Mouse (Mus musculus): Measurements from ENCODE around the gene Psmb11. TPM values are rescaled to one million over a fixed set of nuclear protein-coding genes. Genes with fewer than 3 reads are reported as not detected.

The Psmb11 gene
- total RNA-seq, 1 experiment, result not detected

GRCm38 (mm10) chr14:54646455-54646854, 25.2 kb downstream of the Psmb11 start:
- in situ Hi-C loops (cut with MboI; ENCODE audit: low sequenced_read_pairs in 2 of 2, unreplicated experiment in 2 of 2), result loop anchor here in 1 of 2 experiments (25.0 kb wide), 1 partner anchor 584 kb away; no protein-coding TSS in a partner anchor
- H3K36me3 ChIP-seq (ENCODE audit: control insufficient read depth, insufficient read depth, low read length, poor library complexity, severe bottlenecking), result peaks cover 78% of the 10 kb centered on the region
- H3K9me3 ChIP-seq (ENCODE audit: control insufficient read depth, insufficient read depth, low read depth, low read length), result no peaks in the 10 kb centered on the region
- peaks cover 2 to 19% of the 10 kb centered on the region in 2 experiments; a peak in 3 of 4 replicates for H3K4me1 ChIP-seq (ENCODE audit: control insufficient read depth in 2 of 2, insufficient read depth in 2 of 2, low read length in 2 of 2, poor library complexity in 1 of 2)
- no peak for DNase-seq (ENCODE audit: low read depth, low spot score)
- no peak overlapping the region for H3K27ac ChIP-seq (ENCODE audit: insufficient read depth, low read depth, low read length, poor library complexity, severe bottlenecking)
- TF ChIP-seq CHD2 (IDR thresholded peaks at IDR 0.05; ENCODE audit: low read depth, low read length) (no peak), MAFK (IDR thresholded peaks at IDR 0.05; ENCODE audit: insufficient read depth, low read depth, low read length) (no peak), HCFC1 (IDR thresholded peaks at IDR 0.05; ENCODE audit: borderline replicate concordance, insufficient read depth, low read length) (no peak), ZC3H11A (IDR thresholded peaks at IDR 0.05; ENCODE audit: borderline replicate concordance, low read depth, low read length) (no peak), ZNF384 (IDR thresholded peaks at IDR 0.05; ENCODE audit: low read depth, low read length) (no peak)
- H3K4me3 ChIP-seq (ENCODE audit: insufficient read depth in 1 of 2, low read depth in 1 of 2, low read length in 2 of 2, poor library complexity in 1 of 2, severe bottlenecking in 1 of 2), result no peak overlapping the region
- H3K9ac ChIP-seq (ENCODE audit: insufficient read depth, low read depth, low read length, poor library complexity, severe bottlenecking), result no peak overlapping the region

GRCm38 (mm10) chr14:54646898-54647636, 25.8 kb downstream of the Psmb11 start:
- Histone ChIP-seq H3K27ac (ENCODE audit: insufficient read depth, low read depth, low read length, poor library complexity, severe bottlenecking) (no peak overlapping the region), H3K4me3 (ENCODE audit: insufficient read depth in 1 of 2, low read depth in 1 of 2, low read length in 2 of 2, poor library complexity in 1 of 2, severe bottlenecking in 1 of 2) (no peak overlapping the region), H3K9me3 (ENCODE audit: control insufficient read depth, insufficient read depth, low read depth, low read length) (no peaks in the 10 kb centered on the region), H3K4me1 (ENCODE audit: control insufficient read depth in 2 of 2, insufficient read depth in 2 of 2, low read length in 2 of 2, poor library complexity in 1 of 2) (peaks cover 2 to 19% of the 10 kb centered on the region in 2 experiments; a peak in 3 of 4 replicates), H3K9ac (ENCODE audit: insufficient read depth, low read depth, low read length, poor library complexity, severe bottlenecking) (no peak overlapping the region), H3K36me3 (ENCODE audit: control insufficient read depth, insufficient read depth, low read length, poor library complexity, severe bottlenecking) (peaks cover 80% of the 10 kb centered on the region)
- TF ChIP-seq MAFK (IDR thresholded peaks at IDR 0.05; ENCODE audit: insufficient read depth, low read depth, low read length) (no peak), HCFC1 (IDR thresholded peaks at IDR 0.05; ENCODE audit: borderline replicate concordance, insufficient read depth, low read length) (no peak), ZNF384 (IDR thresholded peaks at IDR 0.05; ENCODE audit: low read depth, low read length) (no peak), ZC3H11A (IDR thresholded peaks at IDR 0.05; ENCODE audit: borderline replicate concordance, low read depth, low read length) (no peak), CHD2 (IDR thresholded peaks at IDR 0.05; ENCODE audit: low read depth, low read length) (no peak)
- in situ Hi-C loops (cut with MboI; ENCODE audit: low sequenced_read_pairs in 2 of 2, unreplicated experiment in 2 of 2), result loop anchor here in 1 of 2 experiments (25.0 kb wide), 1 partner anchor 585 kb away; no protein-coding TSS in a partner anchor
- DNase-seq (ENCODE audit: low read depth, low spot score), result no peak

GRCm38 (mm10) chr14:54647900-54648299, 26.7 kb downstream of the Psmb11 start:
- no peak overlapping the region for H3K9ac ChIP-seq (ENCODE audit: insufficient read depth, low read depth, low read length, poor library complexity, severe bottlenecking)
- peaks cover 73% of the 10 kb centered on the region for H3K36me3 ChIP-seq (ENCODE audit: control insufficient read depth, insufficient read depth, low read length, poor library complexity, severe bottlenecking)
- no peak overlapping the region for H3K27ac ChIP-seq (ENCODE audit: insufficient read depth, low read depth, low read length, poor library complexity, severe bottlenecking)
- TF ChIP-seq ZC3H11A (IDR thresholded peaks at IDR 0.05; ENCODE audit: borderline replicate concordance, low read depth, low read length) (no peak), ZNF384 (IDR thresholded peaks at IDR 0.05; ENCODE audit: low read depth, low read length) (no peak), HCFC1 (IDR thresholded peaks at IDR 0.05; ENCODE audit: borderline replicate concordance, insufficient read depth, low read length) (no peak), MAFK (IDR thresholded peaks at IDR 0.05; ENCODE audit: insufficient read depth, low read depth, low read length) (no peak), CHD2 (IDR thresholded peaks at IDR 0.05; ENCODE audit: low read depth, low read length) (no peak)
- no peaks in the 10 kb centered on the region for H3K9me3 ChIP-seq (ENCODE audit: control insufficient read depth, insufficient read depth, low read depth, low read length)
- DNase-seq (ENCODE audit: low read depth, low spot score), result no peak
- H3K4me1 ChIP-seq (ENCODE audit: control insufficient read depth in 2 of 2, insufficient read depth in 2 of 2, low read length in 2 of 2, poor library complexity in 1 of 2), result peaks cover 5 to 21% of the 10 kb centered on the region in 2 experiments; a peak in 3 of 4 replicates
- in situ Hi-C loops (cut with MboI; ENCODE audit: low sequenced_read_pairs in 2 of 2, unreplicated experiment in 2 of 2), result loop anchor here in 1 of 2 experiments (25.0 kb wide), 1 partner anchor 586 kb away; no protein-coding TSS in a partner anchor
- no peak overlapping the region for H3K4me3 ChIP-seq (ENCODE audit: insufficient read depth in 1 of 2, low read depth in 1 of 2, low read length in 2 of 2, poor library complexity in 1 of 2, severe bottlenecking in 1 of 2)

GRCm38 (mm10) chr14:54650621-54651454, 29.6 kb downstream of the Psmb11 start:
- H3K4me1 ChIP-seq (ENCODE audit: control insufficient read depth in 2 of 2, insufficient read depth in 2 of 2, low read length in 2 of 2, poor library complexity in 1 of 2), result peaks cover 5 to 12% of the 10 kb centered on the region in 2 experiments; a peak in 3 of 4 replicates
- peaks cover 48% of the 10 kb centered on the region for H3K36me3 ChIP-seq (ENCODE audit: control insufficient read depth, insufficient read depth, low read length, poor library complexity, severe bottlenecking)
- H3K27ac ChIP-seq (ENCODE audit: insufficient read depth, low read depth, low read length, poor library complexity, severe bottlenecking), result no peak overlapping the region
- DNase-seq (ENCODE audit: low read depth, low spot score), result peak; percentile 97
- TF ChIP-seq ZNF384 (IDR thresholded peaks at IDR 0.05; ENCODE audit: low read depth, low read length), result no peak
- 0 out of 2 replicates have a peak, but pooled peaks have one; percentile 14 for TF ChIP-seq MAFK (IDR thresholded peaks at IDR 0.05; ENCODE audit: insufficient read depth, low read depth, low read length)
- 0 out of 2 replicates have a peak, but pooled peaks have one; percentile 2 for TF ChIP-seq ZC3H11A (IDR thresholded peaks at IDR 0.05; ENCODE audit: borderline replicate concordance, low read depth, low read length)
- peak overlapping the region; percentile 18 to 24; a peak in 3 of 4 replicates for H3K4me3 ChIP-seq (ENCODE audit: insufficient read depth in 1 of 2, low read depth in 1 of 2, low read length in 2 of 2, poor library complexity in 1 of 2, severe bottlenecking in 1 of 2)
- no peak overlapping the region for H3K9ac ChIP-seq (ENCODE audit: insufficient read depth, low read depth, low read length, poor library complexity, severe bottlenecking)
- H3K9me3 ChIP-seq (ENCODE audit: control insufficient read depth, insufficient read depth, low read depth, low read length), result no peaks in the 10 kb centered on the region
- in situ Hi-C loops (cut with MboI; ENCODE audit: low sequenced_read_pairs in 2 of 2, unreplicated experiment in 2 of 2), result no loop called here

Data from ES-E14 (cell line).